In genomic region chr15:67019194-67019661, GRCm38 (mm10) we compare ENCODE assay signal across 8 mouse cellular contexts.
DNase-seq lines count a peak whose midpoint lies in the region; ATAC-seq lines count a peak whose summit lies in the region.

No protein-coding gene starts in this region.

- no peak overlapping the region for H3K4me2 ChIP-seq in heart, embryonic 15.5 days
- no peak overlapping the region for H3K4me2 ChIP-seq in neural tube, embryonic 14.5 days (ENCODE audit: low read depth, low read length)

- no peaks in the 10 kb centered on the region for H3K27me3 ChIP-seq in heart, embryonic 15.5 days
- no peaks in the 10 kb centered on the region for H3K27me3 ChIP-seq in neural tube, embryonic 14.5 days (ENCODE audit: control insufficient read depth, insufficient read depth, low read length)

- no peaks in the 10 kb centered on the region for H3K36me3 ChIP-seq in heart, embryonic 15.5 days
- H3K36me3 ChIP-seq in neural tube, embryonic 14.5 days (ENCODE audit: control insufficient read depth, insufficient read depth, low read length), result no peaks in the 10 kb centered on the region

- no peak overlapping the region for H3K9ac ChIP-seq in heart, embryonic 15.5 days
- no peak overlapping the region for H3K9ac ChIP-seq in neural tube, embryonic 14.5 days (replicated peaks; ENCODE audit: low read depth, low read length)

- DNase-seq in 3134 (ENCODE audit: extremely low read depth, insufficient read length, low spot score), result peak; percentile 67
- DNase-seq in adipocyte (ENCODE audit: low spot score), result peak; percentile 83
- peak; percentile 84 to 94 for DNase-seq in kidney, postnatal 36 days
- no peak for DNase-seq in left cerebral cortex, adult 11 months (ENCODE audit: low spot score)
- no peak for DNase-seq in spleen, postnatal 36 days (ENCODE audit: low spot score in 2 of 2)
- DNase-seq in cerebellum, adult 11-12 months, result no peak

- H3K4me3 ChIP-seq in heart, embryonic 15.5 days, result no peak overlapping the region
- H3K4me3 ChIP-seq in neural tube, embryonic 14.5 days (ENCODE audit: low read depth, low read length), result no peak overlapping the region

- 22% methylated on average over 6 of the region's 6 CpGs for WGBS in heart, embryonic 15.5 days
- 11% methylated on average over 6 of the region's 6 CpGs for WGBS in neural tube, embryonic 14.5 days

- H3K27ac ChIP-seq in heart, embryonic 15.5 days, result peak overlapping the region; percentile 74
- H3K27ac ChIP-seq in neural tube, embryonic 14.5 days (ENCODE audit: low read depth, low read length), result no peak overlapping the region

- peak; percentile 66 for ATAC-seq in heart, embryonic 15.5 days (replicated peaks; ENCODE audit: insufficient number of reproducible peaks, insufficient read depth, low FRiP score, low read depth)
- ATAC-seq in neural tube, embryonic 14.5 days (ENCODE audit: low read depth), result peak; percentile 93

- H3K4me1 ChIP-seq in heart, embryonic 15.5 days (replicated peaks), result peaks cover 25% of the 10 kb centered on the region
- no peaks in the 10 kb centered on the region for H3K4me1 ChIP-seq in neural tube, embryonic 14.5 days (ENCODE audit: control insufficient read depth, insufficient read depth, low read length)

- no peaks in the 10 kb centered on the region for H3K9me3 ChIP-seq in heart, embryonic 15.5 days (replicated peaks)
- no peaks in the 10 kb centered on the region for H3K9me3 ChIP-seq in neural tube, embryonic 14.5 days (ENCODE audit: control insufficient read depth, low read length)

Comparison
In these comparisons a context has a peak if more than half of its experiments do, and no peak if none do; other contexts are left out.
1. DNase-seq: peak in 3134 (single experiment), adipocyte (single experiment) and kidney, postnatal 36 days (2 of 2); none in left cerebral cortex, adult 11 months (single experiment), spleen, postnatal 36 days (0 of 2) and cerebellum, adult 11-12 months (single experiment).